11 mouse cellular contexts compared by ENCODE assay signal in genomic region chr16:28898509-28899160, GRCm38 (mm10). TPM values are rescaled to one million over a fixed set of nuclear protein-coding genes. Genes with fewer than 3 reads are reported as not detected.
DNase-seq lines count a peak whose midpoint lies in the region; ATAC-seq and TF ChIP-seq lines count a peak whose summit lies in the region.
"Had no signal": no experiment of that assay in that cellular context is flagged by ENCODE, and none has a peak within 500 bp of the region (broad histone marks: within the 10 kb centered on the region; RNA-seq: fewer than 3 reads in every experiment).

No protein-coding gene starts in this region.

- no peak overlapping the region for H3K27ac ChIP-seq in liver, embryonic 12.5 days

- H3K9me3 ChIP-seq in liver, embryonic 12.5 days (replicated peaks): no peaks in the 10 kb centered on the region
- H3K9me3 ChIP-seq: hindbrain, embryonic 13.5 days had no signal

- intact Hi-C loops in heart, postnatal 36 days (cut with DNase I): no loop called here

- H3K4me3 ChIP-seq in lung, adult 2 months (replicated peaks; ENCODE audit: extremely low read depth, low read depth, low read length): no peak overlapping the region
- H3K4me3 ChIP-seq in liver, embryonic 12.5 days: no peak overlapping the region
- H3K4me3 ChIP-seq: hindbrain, embryonic 13.5 days had no signal

- ATAC-seq in liver, embryonic 12.5 days: no peak

- no peak overlapping the region for H3K4me2 ChIP-seq in liver, embryonic 12.5 days
- H3K4me2 ChIP-seq: hindbrain, embryonic 13.5 days had no signal

- 16% methylated on average over 15 of the region's 15 CpGs for WGBS in lung, adult 2 months
- 30% methylated on average over 15 of the region's 15 CpGs for WGBS in liver, embryonic 12.5 days (ENCODE audit: insufficient replicate concordance)

- no peaks in the 10 kb centered on the region for H3K36me3 ChIP-seq in liver, embryonic 12.5 days

- peak; percentile 49 for DNase-seq in embryo, embryonic 11 days
- DNase-seq in embryo, embryonic 9.5 days (ENCODE audit: extremely low spot score): no peak
- peak; percentile 48 for DNase-seq in cerebellum, adult 9-11 months
- DNase-seq in heart, postnatal 36 days: peak; percentile 28 to 35
- DNase-seq in lung, adult 2 months: no peak
- DNase-seq in thymus, postnatal 10 days (ENCODE audit: low spot score in 2 of 2): no peak
- DNase-seq in adrenal gland, adult (ENCODE audit: inconsistent age in 2 of 2, low spot score in 1 of 2): no peak
- DNase-seq: adrenal gland, adult 2 months had no signal

- no peak overlapping the region for H3K9ac ChIP-seq in liver, embryonic 12.5 days
- H3K9ac ChIP-seq: hindbrain, embryonic 13.5 days had no signal

- 0 out of 2 replicates have a peak, but pooled peaks have one; percentile 2 for TF ChIP-seq CTCF in lung, adult 2 months (IDR thresholded peaks at IDR 0.05; ENCODE audit: insufficient read depth, low read length)

- H3K4me1 ChIP-seq in lung, adult 2 months (ENCODE audit: control insufficient read depth, insufficient read depth, low read length): peaks cover 4% of the 10 kb centered on the region
- no peaks in the 10 kb centered on the region; the same call in 1 of the 2 replicates for H3K4me1 ChIP-seq in liver, embryonic 12.5 days

- H3K27me3 ChIP-seq in liver, embryonic 12.5 days (replicated peaks): no peaks in the 10 kb centered on the region

- no peak for TF ChIP-seq POLR2A in lung, adult 2 months (IDR thresholded peaks at IDR 0.05; ENCODE audit: borderline replicate concordance, extremely low read depth, low read depth, low read length)

RNA-seq across cellular contexts. Expression of gene Mb21d2, which starts 30.8 kb away (rescaled TPM):
- 10 to 100 TPM in 1 of 2 experiments, 1 to 10 TPM in 1; 7.5 to 10.3 TPM for total RNA-seq in heart, postnatal 36 days (2021)
- polyA plus RNA-seq in lung, adult 2 months (2012; rRNA removed): 8.3 and 8.8 TPM in 2 replicates
- 2.5 and 3.1 TPM in 2 replicates for polyA plus RNA-seq in liver, embryonic 12.5 days (2016; fragmentation: Nextera tagmentation; extraction: Ambion mirVana)
- total RNA-seq: neutrophil, adult 5-6 weeks had no signal

Comparison
In these comparisons a context has a peak if more than half of its experiments do, and no peak if none do; other contexts are left out.
1. DNase-seq: peak in embryo, embryonic 11 days (single experiment), cerebellum, adult 9-11 months (single experiment) and heart, postnatal 36 days (2 of 2); none in embryo, embryonic 9.5 days (single experiment), lung, adult 2 months (single experiment), thymus, postnatal 10 days (0 of 2) and adrenal gland, adult (0 of 2).